Mouse (Mus musculus): ENCODE measurements at regions not wholly inside any gene's neighbourhood (a gene's known extent, or its start where the extent isn't known, plus 50 kb on each side); places are given as distances from the start of the nearest gene placed in this dataset.

- H3K4me2 ChIP-seq (ENCODE audit: low read length), result no peak overlapping the region
- H3K36me3 ChIP-seq (ENCODE audit: control insufficient read depth, insufficient read depth), result no peaks in the 10 kb centered on the region
- no peak overlapping the region for H3K9ac ChIP-seq (replicated peaks; ENCODE audit: low read depth, low read length)
- H3K4me1 ChIP-seq (replicated peaks; ENCODE audit: control insufficient read depth, insufficient read depth, low read length), result no peaks in the 10 kb centered on the region
- H3K9me3 ChIP-seq (ENCODE audit: control insufficient read depth, low read length), result no peaks in the 10 kb centered on the region; the same call in 1 of the 2 replicates
- no peak for ATAC-seq
- no peak overlapping the region for H3K27ac ChIP-seq (ENCODE audit: low read length)
- WGBS, result 68% methylated on average over 2 of the region's 2 CpGs
- no peaks in the 10 kb centered on the region for H3K27me3 ChIP-seq (replicated peaks; ENCODE audit: control insufficient read depth, insufficient read depth, low read length)
- H3K4me3 ChIP-seq (replicated peaks; ENCODE audit: low read length), result no peak overlapping the region
Measured at GRCm38 (mm10) chr6:18633540-18634200, 119.0 kb upstream of the Cttnbp2 start.

DNA sequence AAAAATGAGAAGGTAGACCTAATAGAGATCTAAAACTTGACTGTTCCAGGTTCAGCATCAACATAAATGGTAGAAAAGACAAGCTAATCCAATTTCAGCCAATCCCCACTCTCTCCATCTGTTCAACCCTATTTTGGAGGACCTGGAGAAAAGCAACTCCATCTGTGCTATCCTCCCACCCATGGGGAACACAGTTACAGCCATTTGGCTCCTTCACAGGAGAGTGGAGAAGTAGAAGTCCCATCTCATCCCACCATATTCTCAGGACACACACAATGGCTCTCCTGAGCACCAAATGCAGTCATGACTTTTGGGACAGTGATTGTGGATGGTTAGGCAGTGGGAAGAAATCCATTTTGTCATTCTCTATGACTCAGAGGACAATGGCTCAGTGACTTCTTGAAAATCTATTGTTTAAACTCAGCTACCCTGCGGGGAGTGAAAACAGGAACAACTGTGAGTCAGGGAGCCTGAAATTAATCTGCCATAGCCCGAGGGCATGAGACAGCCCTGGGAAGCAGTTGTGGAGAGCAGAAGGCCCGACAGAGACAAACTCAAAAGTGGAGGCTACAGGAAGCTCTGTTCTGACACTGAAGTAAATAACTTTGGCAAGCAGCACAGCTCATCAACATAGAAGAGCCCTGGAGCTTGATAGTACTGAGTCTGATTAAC lies 125.2 kb upstream of the Cttnbp2 start:
- H3K27me3 ChIP-seq (replicated peaks; ENCODE audit: control insufficient read depth, insufficient read depth, low read length), result no peaks in the 10 kb centered on the region
- no peak for ATAC-seq
- H3K27ac ChIP-seq (ENCODE audit: low read length), result no peak overlapping the region
- H3K4me2 ChIP-seq (ENCODE audit: low read length), result no peak overlapping the region
- 31% methylated on average over 3 of the region's 3 CpGs for WGBS
- no peaks in the 10 kb centered on the region for H3K4me1 ChIP-seq (replicated peaks; ENCODE audit: control insufficient read depth, insufficient read depth, low read length)
- H3K36me3 ChIP-seq (ENCODE audit: control insufficient read depth, insufficient read depth), result no peaks in the 10 kb centered on the region
- no peaks in the 10 kb centered on the region; the same call in 1 of the 2 replicates for H3K9me3 ChIP-seq (ENCODE audit: control insufficient read depth, low read length)
- no peak overlapping the region for H3K4me3 ChIP-seq (replicated peaks; ENCODE audit: low read length)
- no peak overlapping the region for H3K9ac ChIP-seq (replicated peaks; ENCODE audit: low read depth, low read length)

GRCm38 (mm10) chr6:18648898-18649591 lies 134.4 kb upstream of the Cttnbp2 start:
- peak; percentile 86 for ATAC-seq
- Histone ChIP-seq H3K27ac (ENCODE audit: low read length) (peak overlapping the region; percentile 86), H3K4me2 (ENCODE audit: low read length) (no peak overlapping the region)

DNA sequence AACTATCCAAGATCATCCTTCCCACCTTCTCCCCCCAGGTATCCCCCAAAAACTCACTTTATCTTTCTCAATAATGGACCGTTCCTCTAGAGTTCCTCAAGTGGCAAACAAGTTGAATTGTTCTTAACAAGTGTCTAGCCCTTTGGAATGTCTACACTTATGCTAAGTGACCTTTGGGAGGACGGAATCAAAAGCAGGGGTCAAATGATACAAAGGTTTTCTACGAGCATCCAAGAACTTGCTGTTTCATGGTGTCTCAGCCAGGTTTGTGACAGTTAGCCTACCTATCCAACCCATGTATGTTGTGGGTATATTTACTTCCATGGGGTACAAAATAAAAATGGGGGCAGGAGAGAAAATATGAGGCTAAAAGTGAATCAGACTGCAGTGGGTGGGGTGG lies 136.7 kb upstream of the Cttnbp2 start:
- H3K9me3 ChIP-seq (ENCODE audit: control insufficient read depth, low read length), result no peaks in the 10 kb centered on the region
- no peak for ATAC-seq
- H3K27ac ChIP-seq (ENCODE audit: low read length), result no peak overlapping the region
- no peak overlapping the region for H3K4me2 ChIP-seq (ENCODE audit: low read length)
- no peaks in the 10 kb centered on the region for H3K36me3 ChIP-seq (ENCODE audit: control insufficient read depth, insufficient read depth)
- no peak overlapping the region for H3K9ac ChIP-seq (replicated peaks; ENCODE audit: low read depth, low read length)
- no peak overlapping the region for H3K4me3 ChIP-seq (replicated peaks; ENCODE audit: low read length)
- no peaks in the 10 kb centered on the region for H3K27me3 ChIP-seq (replicated peaks; ENCODE audit: control insufficient read depth, insufficient read depth, low read length)
- H3K4me1 ChIP-seq (replicated peaks; ENCODE audit: control insufficient read depth, insufficient read depth, low read length), result no peaks in the 10 kb centered on the region; the same call in 1 of the 2 replicates
- WGBS, result 80% methylated on average over 3 of the region's 3 CpGs

More at GRCm38 (mm10) chr6:18648898-18649591, 134.4 kb upstream of the Cttnbp2 start:
- Histone ChIP-seq H3K4me3 (replicated peaks; ENCODE audit: low read length) (no peak overlapping the region), H3K4me1 (replicated peaks; ENCODE audit: control insufficient read depth, insufficient read depth, low read length) (no peaks in the 10 kb centered on the region; the same call in 1 of the 2 replicates), H3K27me3 (replicated peaks; ENCODE audit: control insufficient read depth, insufficient read depth, low read length) (no peaks in the 10 kb centered on the region), H3K9ac (replicated peaks; ENCODE audit: low read depth, low read length) (no peak overlapping the region), H3K9me3 (ENCODE audit: control insufficient read depth, low read length) (no peaks in the 10 kb centered on the region), H3K36me3 (ENCODE audit: control insufficient read depth, insufficient read depth) (no peaks in the 10 kb centered on the region)
- 40% methylated on average over 5 of the region's 5 CpGs for WGBS

GRCm38 (mm10) chr6:18652006-18652601 lies 137.5 kb upstream of the Cttnbp2 start:
- H3K4me1 ChIP-seq (replicated peaks; ENCODE audit: control insufficient read depth, insufficient read depth, low read length), result no peaks in the 10 kb centered on the region; the same call in 1 of the 2 replicates
- H3K4me2 ChIP-seq (ENCODE audit: low read length), result no peak overlapping the region
- no peak overlapping the region for H3K9ac ChIP-seq (replicated peaks; ENCODE audit: low read depth, low read length)
- ATAC-seq, result peak; percentile 31; the same call in 1 of the 2 replicates
- WGBS, result 60% methylated on average over 12 of the region's 12 CpGs
- no peaks in the 10 kb centered on the region for H3K9me3 ChIP-seq (ENCODE audit: control insufficient read depth, low read length)
- no peak overlapping the region for H3K27ac ChIP-seq (ENCODE audit: low read length)
- no peaks in the 10 kb centered on the region for H3K36me3 ChIP-seq (ENCODE audit: control insufficient read depth, insufficient read depth)
- H3K27me3 ChIP-seq (replicated peaks; ENCODE audit: control insufficient read depth, insufficient read depth, low read length), result no peaks in the 10 kb centered on the region
- no peak overlapping the region for H3K4me3 ChIP-seq (replicated peaks; ENCODE audit: low read length)

DNA sequence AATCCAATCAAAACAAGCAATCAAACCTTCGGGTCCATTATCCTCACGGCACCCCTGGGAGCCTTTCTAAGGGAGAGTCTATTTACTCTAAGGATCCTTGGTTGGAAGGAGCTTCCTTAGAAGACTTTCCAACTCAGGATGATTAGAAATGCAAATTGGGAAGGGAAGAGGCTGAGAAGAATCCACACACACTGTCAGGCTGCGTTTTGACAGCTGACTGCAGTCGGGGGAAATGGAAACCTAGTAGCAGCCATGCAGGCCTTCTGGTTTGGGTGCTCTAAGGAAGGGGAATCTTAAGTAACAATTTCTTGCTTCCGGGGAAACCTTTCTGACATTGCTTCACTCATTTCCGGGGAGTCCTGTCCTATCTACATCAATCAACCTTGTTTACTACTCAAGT lies 139.6 kb upstream of the Cttnbp2 start:
- Histone ChIP-seq H3K27ac (ENCODE audit: low read length) (no peak overlapping the region), H3K9me3 (ENCODE audit: control insufficient read depth, low read length) (no peaks in the 10 kb centered on the region), H3K27me3 (replicated peaks; ENCODE audit: control insufficient read depth, insufficient read depth, low read length) (no peaks in the 10 kb centered on the region), H3K4me1 (replicated peaks; ENCODE audit: control insufficient read depth, insufficient read depth, low read length) (no peaks in the 10 kb centered on the region; the same call in 1 of the 2 replicates), H3K9ac (replicated peaks; ENCODE audit: low read depth, low read length) (no peak overlapping the region), H3K4me2 (ENCODE audit: low read length) (no peak overlapping the region), H3K4me3 (replicated peaks; ENCODE audit: low read length) (no peak overlapping the region), H3K36me3 (ENCODE audit: control insufficient read depth, insufficient read depth) (no peaks in the 10 kb centered on the region)
- WGBS, result 32% methylated on average over 6 of the region's 6 CpGs
- ATAC-seq, result 0 out of 2 replicates have a peak, but pooled peaks have one; percentile 41

GRCm38 (mm10) chr6:18656202-18656601 lies 141.6 kb upstream of the Cttnbp2 start:
- no peaks in the 10 kb centered on the region for H3K27me3 ChIP-seq (replicated peaks; ENCODE audit: control insufficient read depth, insufficient read depth, low read length)
- no peak overlapping the region for H3K9ac ChIP-seq (replicated peaks; ENCODE audit: low read depth, low read length)
- ATAC-seq, result no peak
- no peak overlapping the region for H3K27ac ChIP-seq (ENCODE audit: low read length)
- no peaks in the 10 kb centered on the region for H3K4me1 ChIP-seq (replicated peaks; ENCODE audit: control insufficient read depth, insufficient read depth, low read length)
- H3K4me3 ChIP-seq (replicated peaks; ENCODE audit: low read length), result no peak overlapping the region
- no peaks in the 10 kb centered on the region for H3K9me3 ChIP-seq (ENCODE audit: control insufficient read depth, low read length)
- WGBS, result 68% methylated on average over 4 of the region's 4 CpGs
- no peak overlapping the region for H3K4me2 ChIP-seq (ENCODE audit: low read length)
- no peaks in the 10 kb centered on the region for H3K36me3 ChIP-seq (ENCODE audit: control insufficient read depth, insufficient read depth)

DNA sequence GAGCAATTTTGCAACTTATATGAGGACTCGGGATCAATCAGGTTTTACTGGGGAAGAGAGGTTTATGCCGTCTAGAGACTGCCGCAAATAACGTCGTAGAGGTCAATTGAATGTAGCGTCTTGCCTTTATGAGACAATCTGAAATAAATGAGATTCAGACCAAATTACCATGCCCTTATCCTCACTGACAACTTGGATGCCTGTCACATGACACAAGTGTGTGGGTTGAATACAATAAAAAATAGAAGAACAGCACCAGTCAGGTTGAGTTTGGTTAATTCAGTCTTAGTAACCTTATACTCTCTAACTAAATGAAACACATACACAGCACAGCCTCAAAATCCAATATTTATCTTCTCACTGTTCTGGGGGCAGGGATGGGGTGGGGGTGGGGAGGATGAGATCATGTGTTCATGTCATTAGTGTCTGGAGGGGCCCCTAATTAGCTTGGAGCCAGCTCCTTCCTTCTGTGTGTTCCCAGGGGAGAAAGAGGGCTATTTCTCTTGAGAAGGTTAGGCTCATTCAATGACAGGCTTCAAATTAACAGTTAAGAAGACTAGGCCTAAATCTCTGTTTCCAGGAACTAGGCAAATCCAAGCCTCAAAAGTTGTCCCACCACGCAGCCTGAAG lies 142.2 kb upstream of the Cttnbp2 start:
- 57% methylated on average over 7 of the region's 7 CpGs for WGBS
- H3K27ac ChIP-seq (ENCODE audit: low read length), result no peak overlapping the region
- peak; percentile 19; the same call in 1 of the 2 replicates for ATAC-seq
- no peak overlapping the region for H3K4me2 ChIP-seq (ENCODE audit: low read length)
- H3K27me3 ChIP-seq (replicated peaks; ENCODE audit: control insufficient read depth, insufficient read depth, low read length), result no peaks in the 10 kb centered on the region
- H3K36me3 ChIP-seq (ENCODE audit: control insufficient read depth, insufficient read depth), result no peaks in the 10 kb centered on the region
- no peak overlapping the region for H3K4me3 ChIP-seq (replicated peaks; ENCODE audit: low read length)
- no peak overlapping the region for H3K9ac ChIP-seq (replicated peaks; ENCODE audit: low read depth, low read length)
- H3K9me3 ChIP-seq (ENCODE audit: control insufficient read depth, low read length), result no peaks in the 10 kb centered on the region
- no peaks in the 10 kb centered on the region for H3K4me1 ChIP-seq (replicated peaks; ENCODE audit: control insufficient read depth, insufficient read depth, low read length)

Data from forebrain, embryonic 16.5 days (tissue).